10 mouse cellular contexts compared by ENCODE assay signal in the genomic region with DNA sequence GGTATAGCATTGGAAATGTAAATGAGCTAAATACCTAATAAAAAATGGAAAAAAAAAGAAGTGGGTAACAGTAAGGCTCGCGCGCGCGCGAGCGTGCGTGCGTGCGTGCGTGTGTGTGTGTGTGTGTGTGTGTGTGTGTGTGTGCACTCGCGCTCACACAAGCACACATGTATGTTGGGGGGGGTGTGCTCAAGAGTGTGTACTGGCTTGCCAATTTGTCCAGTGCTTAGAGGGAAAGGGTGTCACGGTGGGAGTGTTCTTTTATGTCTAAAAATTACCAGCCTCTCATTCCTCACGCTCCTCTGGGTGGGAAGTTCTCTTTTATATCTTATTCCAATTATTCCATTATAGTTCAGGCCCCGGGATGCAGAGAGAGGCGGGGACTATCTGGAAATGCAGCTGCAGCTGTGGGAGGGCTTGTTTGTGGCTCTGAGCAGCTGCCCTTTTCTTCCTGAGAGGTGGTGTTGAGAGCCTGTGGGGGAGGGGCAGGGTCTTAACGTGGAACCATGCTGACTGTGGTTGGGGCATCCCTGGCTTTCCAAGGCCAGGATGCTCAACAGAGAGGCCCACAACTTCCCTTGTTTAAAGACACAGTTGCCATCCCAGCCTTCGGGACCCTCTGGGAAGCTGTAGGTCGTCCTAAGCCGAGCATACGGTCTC. TPM values are rescaled to one million over a fixed set of nuclear protein-coding genes. Genes with fewer than 3 reads are reported as not detected.
A peak's percentile ranks its signal among the peaks of the same experiment; 100 is the strongest.
DNase-seq lines count a peak whose midpoint lies in the region; ATAC-seq and TF ChIP-seq lines count a peak whose summit lies in the region.
"Had no signal": no experiment of that assay in that cellular context is flagged by ENCODE, and none has a peak within 500 bp of the region (broad histone marks: within the 10 kb centered on the region; RNA-seq: fewer than 3 reads in every experiment).

No protein-coding gene starts in this region.

- H3K36me3 ChIP-seq in intestine, embryonic 15.5 days: no peaks in the 10 kb centered on the region
- H3K36me3 ChIP-seq in intestine, embryonic 16.5 days (ENCODE audit: control insufficient read depth, insufficient read depth, low read length): no peaks in the 10 kb centered on the region
- no peaks in the 10 kb centered on the region for H3K36me3 ChIP-seq in forebrain, postnatal 0 days (ENCODE audit: insufficient read depth)
- H3K36me3 ChIP-seq in midbrain, embryonic 14.5 days (ENCODE audit: control insufficient read depth, insufficient read depth, low read length): no peaks in the 10 kb centered on the region
- no peaks in the 10 kb centered on the region for H3K36me3 ChIP-seq in liver, postnatal 0 days (replicated peaks; ENCODE audit: insufficient read depth, low read length)

- peak; percentile 27 for DNase-seq in brain, adult 2 months (ENCODE audit: low read depth, low spot score)
- peak; percentile 63 for DNase-seq in forebrain, postnatal 0 days
- DNase-seq in midbrain, embryonic 14.5 days: peak; percentile 80
- no peak for DNase-seq in gastrocnemius, postnatal 36 days
- DNase-seq in ovary, postnatal 14 days (ENCODE audit: low spot score): no peak
- no peak for DNase-seq in liver, postnatal 0 days
- DNase-seq: cerebellum, postnatal 25 days had no signal

- H3K4me3 ChIP-seq in intestine, embryonic 15.5 days (replicated peaks): no peak overlapping the region
- no peak overlapping the region for H3K4me3 ChIP-seq in intestine, embryonic 16.5 days (ENCODE audit: low read length)
- no peak overlapping the region for H3K4me3 ChIP-seq in forebrain, postnatal 0 days (ENCODE audit: low read depth, low read length)
- no peak overlapping the region for H3K4me3 ChIP-seq in midbrain, embryonic 14.5 days (replicated peaks; ENCODE audit: low read depth, low read length)
- no peak overlapping the region for H3K4me3 ChIP-seq in liver, postnatal 0 days (ENCODE audit: low read depth, low read length)

- peak; percentile 41; the same call in 1 of the 2 replicates for ATAC-seq in intestine, embryonic 15.5 days
- ATAC-seq in intestine, embryonic 16.5 days: no peak
- peak; percentile 82 for ATAC-seq in forebrain, postnatal 0 days
- ATAC-seq in midbrain, embryonic 14.5 days (ENCODE audit: low FRiP score, low TSS enrichment): peak; percentile 76
- ATAC-seq in liver, postnatal 0 days: no peak
- ATAC-seq: lung, postnatal 0 days had no signal

- intact Hi-C loops in gastrocnemius, postnatal 36 days (cut with DNase I): no loop called here

- no peaks in the 10 kb centered on the region for H3K27me3 ChIP-seq in intestine, embryonic 15.5 days (replicated peaks)
- H3K27me3 ChIP-seq in intestine, embryonic 16.5 days (replicated peaks; ENCODE audit: control insufficient read depth, insufficient read depth, low read length): no peaks in the 10 kb centered on the region
- no peaks in the 10 kb centered on the region for H3K27me3 ChIP-seq in forebrain, postnatal 0 days (ENCODE audit: insufficient read depth, low read length)
- no peaks in the 10 kb centered on the region for H3K27me3 ChIP-seq in midbrain, embryonic 14.5 days (ENCODE audit: control insufficient read depth, insufficient read depth, low read length)
- 0 out of 2 replicates have a peak, but pooled peaks cover 3% of the 10 kb centered on the region for H3K27me3 ChIP-seq in liver, postnatal 0 days (ENCODE audit: insufficient read depth, low read length)

- no peak for TF ChIP-seq CTCF in forebrain, postnatal 0 days (IDR thresholded peaks at IDR 0.05; ENCODE audit: low read depth)
- no peak for TF ChIP-seq CTCF in liver, postnatal 0 days (IDR thresholded peaks at IDR 0.05; ENCODE audit: low read depth)

- no peak overlapping the region for H3K27ac ChIP-seq in intestine, embryonic 15.5 days
- no peak overlapping the region for H3K27ac ChIP-seq in intestine, embryonic 16.5 days (ENCODE audit: low read length)
- no peak overlapping the region for H3K27ac ChIP-seq in forebrain, postnatal 0 days (ENCODE audit: low read depth, low read length)
- H3K27ac ChIP-seq in midbrain, embryonic 14.5 days (replicated peaks; ENCODE audit: low read depth, low read length): peak overlapping the region; percentile 68
- H3K27ac ChIP-seq in liver, postnatal 0 days (ENCODE audit: low read depth): no peak overlapping the region

- TF ChIP-seq EP300 in liver, postnatal 0 days (IDR thresholded peaks at IDR 0.05; ENCODE audit: low read depth): no peak

- 0 out of 2 replicates have a peak, but pooled peaks cover 2% of the 10 kb centered on the region for H3K4me1 ChIP-seq in intestine, embryonic 15.5 days (replicated peaks)
- H3K4me1 ChIP-seq in intestine, embryonic 16.5 days (ENCODE audit: control insufficient read depth, insufficient read depth, low read length): no peaks in the 10 kb centered on the region
- peaks cover 7% of the 10 kb centered on the region for H3K4me1 ChIP-seq in forebrain, postnatal 0 days (ENCODE audit: insufficient read depth)
- H3K4me1 ChIP-seq in midbrain, embryonic 14.5 days (ENCODE audit: control insufficient read depth, insufficient read depth, low read length): peaks cover 36% of the 10 kb centered on the region
- no peaks in the 10 kb centered on the region for H3K4me1 ChIP-seq in liver, postnatal 0 days (ENCODE audit: insufficient read depth)

- no peak overlapping the region for H3K4me2 ChIP-seq in intestine, embryonic 15.5 days (replicated peaks)
- H3K4me2 ChIP-seq in intestine, embryonic 16.5 days (ENCODE audit: low read depth, low read length): no peak overlapping the region
- H3K4me2 ChIP-seq in forebrain, postnatal 0 days (ENCODE audit: low read depth): peak overlapping the region; percentile 34
- H3K4me2 ChIP-seq in midbrain, embryonic 14.5 days (ENCODE audit: low read length): peak overlapping the region; percentile 23; the same call in 1 of the 2 replicates
- H3K4me2 ChIP-seq in liver, postnatal 0 days (ENCODE audit: low read depth, low read length): no peak overlapping the region

- no peak overlapping the region for H3K9ac ChIP-seq in intestine, embryonic 15.5 days
- no peak overlapping the region for H3K9ac ChIP-seq in intestine, embryonic 16.5 days (ENCODE audit: low read depth, low read length)
- H3K9ac ChIP-seq in forebrain, postnatal 0 days: no peak overlapping the region
- H3K9ac ChIP-seq in midbrain, embryonic 14.5 days (replicated peaks; ENCODE audit: low read length): no peak overlapping the region
- H3K9ac ChIP-seq in liver, postnatal 0 days (replicated peaks): no peak overlapping the region

- no peaks in the 10 kb centered on the region for H3K9me3 ChIP-seq in intestine, embryonic 15.5 days
- H3K9me3 ChIP-seq in intestine, embryonic 16.5 days (ENCODE audit: control insufficient read depth, low read length): no peaks in the 10 kb centered on the region
- H3K9me3 ChIP-seq in forebrain, postnatal 0 days (ENCODE audit: low read length): no peaks in the 10 kb centered on the region
- H3K9me3 ChIP-seq in midbrain, embryonic 14.5 days (ENCODE audit: control insufficient read depth, low read length): no peaks in the 10 kb centered on the region
- H3K9me3 ChIP-seq in liver, postnatal 0 days (ENCODE audit: low read length): no peaks in the 10 kb centered on the region

- 70% methylated on average over 22 of the region's 22 CpGs for WGBS in intestine, embryonic 15.5 days
- WGBS in intestine, embryonic 16.5 days: 69% methylated on average over 22 of the region's 22 CpGs
- 39% methylated on average over 22 of the region's 22 CpGs for WGBS in forebrain, postnatal 0 days
- 45% methylated on average over 22 of the region's 22 CpGs for WGBS in midbrain, embryonic 14.5 days
- WGBS in liver, postnatal 0 days (ENCODE audit: insufficient replicate concordance): 73% methylated on average over 22 of the region's 22 CpGs

RNA-seq across cellular contexts. Expression of gene Sema5b, which starts 23.4 kb away (rescaled TPM):
- polyA plus RNA-seq in intestine, embryonic 15.5 days (2015; fragmentation: Nextera tagmentation; extraction: Ambion mirVana): 5.8 and 7.7 TPM in 2 replicates
- polyA plus RNA-seq in intestine, embryonic 16.5 days (2015; fragmentation: Nextera tagmentation; extraction: Ambion mirVana): 4.2 and 5.1 TPM in 2 replicates
- total RNA-seq in forebrain, postnatal 0 days (2014; rRNA removed): 18.4 and 30.1 TPM in 2 replicates
- 6.3 and 12.8 TPM in 2 replicates for polyA plus RNA-seq in forebrain, postnatal 0 days (2015; fragmentation: Nextera tagmentation; extraction: Ambion mirVana)
- 18.4 and 20.0 TPM in 2 replicates for polyA plus RNA-seq in midbrain, embryonic 14.5 days (2014; fragmentation: Nextera tagmentation; extraction: Ambion mirVana)
- total RNA-seq in gastrocnemius, postnatal 36 days (2021): under 1 TPM; 0.44 to 0.56 TPM
- 0.11 TPM in 2 replicates for polyA plus RNA-seq in liver, postnatal 0 days (2015; fragmentation: Nextera tagmentation; extraction: Ambion mirVana)

Comparison
In these comparisons a context has a peak if more than half of its experiments do, and no peak if none do; other contexts are left out.
1. ATAC-seq: peak in intestine, embryonic 15.5 days (single experiment), forebrain, postnatal 0 days (single experiment) and midbrain, embryonic 14.5 days (single experiment); none in intestine, embryonic 16.5 days (single experiment) and liver, postnatal 0 days (single experiment).
2. H3K4me2 ChIP-seq: peak in forebrain, postnatal 0 days (single experiment) and midbrain, embryonic 14.5 days (single experiment); none in intestine, embryonic 15.5 days (single experiment), intestine, embryonic 16.5 days (single experiment) and liver, postnatal 0 days (single experiment).
3. DNase-seq: peak in brain, adult 2 months (single experiment), forebrain, postnatal 0 days (single experiment) and midbrain, embryonic 14.5 days (single experiment); none in gastrocnemius, postnatal 36 days (0 of 2), ovary, postnatal 14 days (single experiment) and liver, postnatal 0 days (single experiment).